Mouse (Mus musculus): ENCODE results near the gene Majin.

Gene Majin

DNA sequence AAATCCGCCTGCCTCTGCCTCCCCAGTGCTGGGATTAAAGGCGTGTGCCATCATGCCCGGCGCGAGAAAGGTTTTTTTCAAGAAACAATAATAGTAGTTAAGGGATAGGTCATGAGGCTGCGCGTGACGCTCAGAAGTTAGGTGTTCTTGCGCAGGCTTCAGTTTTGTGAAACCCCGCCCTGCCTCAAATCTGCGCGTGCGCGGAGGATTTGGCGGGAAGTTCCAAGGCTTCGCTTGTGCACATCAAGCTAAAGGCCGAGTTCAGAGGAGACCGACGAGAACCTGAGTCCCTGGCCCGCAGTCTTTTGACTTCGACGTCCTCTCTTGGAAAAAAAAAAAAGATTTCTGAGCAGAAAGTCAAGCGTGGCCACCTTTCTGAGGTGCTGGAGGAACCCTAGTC, at the start of gene Majin:
Majin (plus strand) TSS at position 258 of the 400 bp plus-strand sequence.
- no peak for DNase-seq (ENCODE audit: low read depth)

DNA sequence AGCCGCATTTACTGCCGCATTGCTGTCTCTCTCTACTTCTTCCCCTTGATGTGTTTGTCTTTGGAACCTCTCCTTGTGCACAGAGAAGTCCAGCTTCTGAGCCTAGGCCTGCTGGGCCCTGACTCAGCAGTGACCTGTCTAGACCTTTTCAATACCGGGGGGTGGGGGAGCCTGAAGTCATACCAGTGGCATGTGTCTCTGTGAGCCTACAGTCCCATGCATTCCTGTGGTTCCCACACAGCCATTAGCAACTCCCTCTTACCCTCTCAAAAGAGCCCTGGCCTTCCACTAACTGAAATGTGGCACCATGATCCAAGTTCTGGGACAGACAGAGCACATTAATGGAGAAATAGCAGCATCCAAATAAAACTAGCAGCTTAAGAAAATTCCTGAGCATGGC, 47.8 kb upstream of the Majin start:
- no peak for DNase-seq (ENCODE audit: low read depth)

DNA sequence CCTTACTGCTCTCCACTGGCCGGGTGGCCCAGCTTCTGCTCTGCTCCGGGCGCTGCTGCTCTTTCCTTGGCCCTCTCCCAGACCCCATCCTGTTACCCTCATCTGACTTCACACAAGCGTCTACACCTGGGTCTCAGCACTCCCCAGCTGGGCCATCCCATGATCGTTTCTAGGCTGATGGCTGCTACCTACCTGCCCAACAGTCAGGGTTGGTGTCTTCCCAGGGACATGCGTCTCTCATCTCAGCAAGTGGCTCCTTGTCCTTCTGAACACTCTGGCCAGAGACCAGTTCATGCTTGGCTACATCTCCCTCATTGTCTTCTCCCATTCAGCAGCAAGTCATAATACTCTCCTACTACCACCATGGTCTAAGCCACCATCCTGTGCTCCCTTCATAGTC, 44.5 kb upstream of the Majin start:
- no peak for DNase-seq (ENCODE audit: low read depth)

DNA sequence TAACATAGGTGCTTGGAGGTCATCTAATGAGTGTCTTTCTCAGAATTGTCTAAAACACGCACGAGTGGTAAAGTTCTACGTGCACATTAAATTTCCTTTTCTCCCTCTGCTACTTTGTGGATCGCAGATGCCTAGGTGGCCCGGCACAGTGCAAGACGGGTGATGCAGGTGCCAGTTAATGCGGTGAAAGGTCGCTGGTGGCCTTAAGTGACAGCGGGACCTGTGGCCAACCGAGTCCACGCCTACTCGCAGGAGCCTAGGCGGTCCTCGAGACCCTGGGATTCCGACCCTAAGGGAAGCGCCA, 43.9 kb upstream of the Majin start:
- DNase-seq (ENCODE audit: low read depth) = no peak

DNA sequence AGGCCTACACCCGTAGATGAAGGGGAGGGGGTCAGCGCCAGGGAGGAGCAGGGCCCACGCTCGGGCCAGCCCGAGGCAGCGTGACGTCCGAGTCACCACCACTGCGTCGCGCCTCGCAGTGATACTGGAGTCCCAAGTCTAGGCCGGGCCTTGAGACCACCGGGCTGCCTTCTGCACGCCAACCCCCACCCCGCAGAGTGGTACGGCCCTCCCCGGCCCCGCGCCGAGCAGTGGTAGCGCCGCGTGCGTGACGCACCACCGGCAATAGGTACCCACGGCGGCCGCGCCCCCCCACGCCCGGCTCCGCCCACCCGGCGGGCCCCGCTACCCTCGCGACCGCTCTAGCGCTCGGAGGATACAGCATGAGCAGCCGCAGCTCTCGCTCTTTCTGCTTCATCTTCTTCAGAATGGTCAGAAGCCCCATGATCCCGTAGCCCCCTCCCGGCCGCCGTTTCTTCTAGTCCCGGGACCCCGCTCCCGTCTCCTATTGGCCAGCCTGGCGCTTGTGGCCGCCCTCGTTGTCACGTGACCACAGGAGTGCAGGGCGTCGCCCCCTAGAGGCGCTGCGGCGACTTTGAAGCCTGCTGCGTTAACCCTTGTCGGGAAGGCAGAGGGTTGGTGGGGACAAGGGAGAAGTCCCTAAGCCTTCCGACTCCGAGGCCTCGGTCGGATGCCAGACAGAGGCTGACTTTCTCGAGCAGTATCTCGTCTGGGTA, 43.4 kb upstream of the Majin start, which contains the start of gene Batf2:
Batf2 (plus strand) TSS at position 306 of the 716 bp plus-strand sequence.
- peak; percentile 98 for DNase-seq (ENCODE audit: low read depth)

DNA sequence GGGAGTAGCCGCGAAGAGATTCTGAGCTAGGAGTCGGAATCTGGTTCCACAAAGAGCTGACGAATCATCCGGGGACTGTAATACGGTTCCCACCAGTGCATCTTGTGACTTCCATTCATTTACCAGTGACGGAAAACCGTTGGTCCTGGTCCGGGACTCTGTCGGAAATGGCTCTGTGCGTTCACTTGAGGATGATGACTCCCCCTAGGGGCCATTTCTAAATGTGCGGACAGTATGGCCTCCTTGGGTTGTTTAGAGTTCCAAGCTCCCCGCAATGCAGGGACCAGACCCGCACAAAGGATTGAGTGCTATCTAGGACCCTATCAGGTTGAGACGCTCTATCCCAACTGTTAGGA, 42.8 kb upstream of the Majin start, which contains the start of gene Arl2:
Arl2 (minus strand) TSS at position 155 of the 356 bp plus-strand sequence.
- DNase-seq (ENCODE audit: low read depth) = peak; percentile 97

DNA sequence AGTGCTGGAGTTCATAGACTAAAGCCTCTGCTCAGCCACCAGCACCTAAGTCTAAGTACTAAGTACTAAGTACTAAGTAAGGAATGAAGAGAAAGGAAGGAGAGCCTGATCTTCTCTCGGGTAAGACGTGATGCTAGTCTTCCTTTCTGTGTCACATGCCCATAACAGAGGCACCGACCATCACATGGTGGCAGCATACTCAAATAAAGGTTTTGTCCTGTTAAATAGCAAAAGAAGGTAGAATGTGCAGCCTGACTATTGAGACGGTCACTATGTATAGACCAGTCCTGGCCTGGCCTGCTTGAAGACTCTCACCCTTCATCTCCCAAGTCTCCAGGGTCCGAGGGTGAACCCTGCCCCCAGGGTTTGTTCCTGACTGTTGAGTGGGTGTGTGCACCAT, 39.3 kb upstream of the Majin start:
- peak; percentile 35 for DNase-seq (ENCODE audit: low read depth)

DNA sequence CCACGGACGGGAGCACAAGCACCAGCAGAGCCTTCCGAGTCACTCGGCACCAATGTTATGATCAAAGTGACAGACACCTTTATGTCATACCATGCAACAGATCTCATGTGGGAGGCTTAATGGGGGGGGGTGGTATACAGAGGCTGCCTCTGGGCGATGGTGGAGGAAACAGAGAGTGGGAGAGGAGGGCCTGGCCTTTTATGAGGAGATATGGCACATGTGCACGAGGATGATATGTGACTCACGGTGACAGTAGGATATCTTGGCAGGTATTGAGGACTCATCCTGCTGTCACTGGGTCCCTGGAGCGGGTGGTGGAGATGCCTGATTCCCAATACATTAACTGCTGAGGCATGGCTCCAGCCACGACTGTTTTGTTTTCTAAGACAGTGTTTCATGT, 29.0 kb upstream of the Majin start:
- DNase-seq (ENCODE audit: low read depth) = no peak

DNA sequence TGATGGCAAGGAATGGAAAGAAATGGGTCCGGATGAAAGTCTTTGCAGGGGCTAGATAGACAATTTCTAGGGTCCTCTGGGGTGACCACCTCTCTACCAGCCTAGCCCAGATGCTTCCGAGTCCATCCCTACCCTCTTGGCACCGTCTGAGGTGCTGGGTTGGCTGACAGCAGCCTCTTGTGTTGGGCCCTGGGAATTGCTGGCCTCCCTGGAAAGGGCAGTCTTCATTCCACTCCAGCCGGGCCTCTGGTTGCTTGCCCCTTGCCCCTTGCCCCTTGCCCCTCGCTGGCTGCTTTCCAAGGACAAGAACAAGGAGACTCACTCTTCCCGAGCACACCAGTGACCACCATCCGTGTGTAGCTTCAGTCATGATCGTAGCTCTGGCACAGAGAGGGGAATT, 27.8 kb upstream of the Majin start:
- no peak for DNase-seq (ENCODE audit: low read depth)

DNA sequence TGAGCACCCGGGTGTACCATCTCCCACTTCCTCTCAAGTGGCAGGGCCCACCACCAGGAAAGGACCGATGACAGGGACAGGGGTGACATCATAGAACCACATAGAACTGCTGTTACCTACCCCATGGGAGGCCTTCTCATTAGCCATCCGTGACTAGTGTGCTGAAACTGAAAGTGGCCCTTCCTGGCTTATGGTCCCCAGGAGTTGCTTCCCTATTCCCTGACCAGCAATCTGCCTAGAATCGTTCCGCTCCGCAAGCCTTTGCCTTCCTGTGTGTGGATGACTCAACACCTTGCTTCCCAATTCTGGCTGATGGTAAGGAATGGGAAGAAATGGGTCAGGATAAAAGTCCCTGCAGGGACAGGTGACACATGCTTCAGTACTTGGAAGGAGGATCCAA, 27.0 kb upstream of the Majin start:
- DNase-seq (ENCODE audit: low read depth) = peak; percentile 41

DNA sequence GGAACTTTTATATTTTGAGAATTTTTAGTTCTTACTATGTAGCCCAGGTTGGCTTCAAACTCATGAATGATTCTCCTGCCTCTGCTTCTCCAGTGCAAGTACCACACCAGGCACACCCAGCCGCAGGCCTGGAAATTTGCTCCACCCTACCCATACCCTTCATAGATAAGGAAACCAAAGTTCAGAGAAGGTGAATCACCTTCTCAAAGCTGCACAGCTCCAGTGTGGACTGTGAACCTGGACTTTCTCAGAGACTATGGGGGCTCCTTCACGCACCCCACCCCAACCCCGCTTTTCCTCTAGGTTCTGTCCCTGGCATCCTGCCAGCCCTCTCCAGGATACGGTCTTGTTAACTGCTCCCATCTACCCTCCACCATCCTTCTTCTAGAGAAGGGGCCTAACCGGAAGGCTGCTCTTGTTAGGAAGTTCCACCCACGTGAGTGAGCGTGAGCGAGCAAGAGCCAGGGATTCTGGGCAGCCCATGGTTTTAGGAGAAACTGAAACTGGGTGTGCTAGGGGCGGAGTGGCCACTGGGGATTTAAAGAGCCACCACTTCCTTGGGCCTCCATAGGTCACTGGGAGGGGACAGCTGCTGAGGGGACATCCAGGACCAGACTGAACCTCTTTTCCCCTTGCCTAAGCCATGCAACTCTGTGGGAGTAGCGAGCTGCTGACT, 20.2 kb upstream of the Majin start:
- peak; percentile 44 for DNase-seq (ENCODE audit: low read depth)

DNA sequence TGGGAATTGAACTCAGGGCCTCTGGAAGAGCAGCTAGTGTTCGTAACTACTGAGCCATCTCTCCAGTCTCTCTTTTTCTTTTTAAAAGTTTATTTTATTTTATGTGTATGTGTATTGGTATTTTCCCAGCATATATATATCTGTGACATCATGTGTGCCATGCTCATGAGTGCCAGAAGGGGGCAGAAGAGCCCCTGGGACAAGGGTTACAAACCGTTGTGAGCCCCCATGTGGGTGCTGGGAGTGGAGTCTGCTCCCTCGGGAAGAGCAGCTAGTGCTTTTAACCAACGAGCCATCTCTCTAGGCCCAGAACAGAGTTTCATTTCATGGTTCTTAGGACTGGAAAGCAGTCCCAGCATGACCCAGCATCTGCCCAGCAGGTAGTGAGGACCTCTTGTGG, 17.4 kb upstream of the Majin start:
- DNase-seq (ENCODE audit: low read depth) = no peak

DNA sequence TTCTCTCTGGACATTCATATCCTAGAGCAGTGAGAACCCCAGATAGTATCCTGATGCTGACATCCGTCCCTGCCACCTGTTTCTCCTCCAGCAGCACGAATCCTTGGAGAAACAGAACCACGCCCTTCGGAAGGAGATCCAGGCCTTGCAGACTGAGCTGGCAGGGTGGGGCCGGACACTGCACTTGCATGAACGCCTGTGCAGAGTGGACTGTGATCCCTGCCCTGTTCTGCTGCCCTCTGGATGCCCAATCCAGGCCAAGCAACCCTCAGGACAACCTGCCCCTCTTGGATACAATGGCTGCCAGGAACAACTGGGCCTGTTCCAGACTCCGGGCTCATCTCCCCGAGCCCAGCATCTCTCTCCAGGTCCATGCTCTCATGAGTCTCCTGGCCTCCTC, 13.0 kb upstream of the Majin start:
- no peak for DNase-seq (ENCODE audit: low read depth)

DNA sequence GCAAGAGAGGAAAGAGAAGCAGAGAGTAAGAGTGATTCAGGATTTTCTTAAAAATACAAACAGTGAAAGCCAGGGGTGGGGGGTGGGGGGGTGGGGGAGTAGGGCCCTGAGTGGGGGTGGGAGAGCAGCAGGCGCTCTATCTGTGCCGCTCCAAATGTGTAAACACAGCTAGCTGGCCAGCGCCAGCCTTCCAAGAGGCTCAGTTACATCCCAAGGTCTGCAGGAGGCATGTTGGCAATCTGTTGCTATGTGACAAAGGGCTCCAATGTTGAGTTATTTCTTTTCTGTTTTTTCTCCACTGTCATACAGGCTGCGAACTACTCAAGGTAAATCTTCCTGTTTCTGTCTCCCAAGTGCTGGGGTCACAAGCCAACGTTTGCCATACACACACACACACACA, 9.4 kb upstream of the Majin start:
- DNase-seq (ENCODE audit: low read depth) = no peak

DNA sequence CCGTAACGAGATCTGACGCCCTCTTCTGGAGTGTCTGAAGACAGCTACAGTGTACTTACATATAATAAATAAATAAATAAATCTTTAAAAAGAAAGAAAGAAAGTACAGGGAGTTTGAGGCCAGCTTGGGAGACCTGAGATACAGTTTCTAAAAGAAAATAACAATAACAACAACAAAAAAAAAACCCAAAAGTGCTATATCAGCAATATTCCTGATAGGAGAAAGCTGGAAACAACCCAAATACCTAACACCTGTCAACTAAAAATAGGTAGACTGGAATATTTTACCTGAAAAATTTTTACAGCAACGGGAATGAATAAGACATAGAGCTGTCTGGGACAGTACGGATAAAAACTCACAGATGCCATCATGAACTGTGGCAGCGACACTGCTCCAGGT, 5.4 kb upstream of the Majin start:
- DNase-seq (ENCODE audit: low read depth) = no peak

DNA sequence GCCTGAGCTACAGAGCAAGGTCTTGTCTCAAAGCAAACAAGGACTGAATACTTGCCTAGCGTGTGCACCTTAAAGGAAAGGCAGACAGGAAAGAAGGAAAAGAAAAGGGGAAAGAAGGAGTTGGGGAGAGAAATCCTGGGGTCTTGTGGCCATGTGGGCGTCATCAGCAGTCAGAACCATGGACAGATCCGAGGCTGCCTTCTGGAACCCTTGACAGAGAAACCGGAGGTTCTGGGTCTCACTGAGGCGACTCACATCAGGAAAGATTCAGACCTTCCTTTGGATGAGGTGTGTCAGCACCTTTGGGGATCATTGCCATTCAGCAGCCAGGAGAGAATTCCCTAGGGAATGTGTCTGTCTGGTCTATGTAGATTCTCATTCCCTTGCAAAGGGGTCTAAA, 2.6 kb upstream of the Majin start:
- peak; percentile 36 for DNase-seq (ENCODE audit: low read depth)

DNA sequence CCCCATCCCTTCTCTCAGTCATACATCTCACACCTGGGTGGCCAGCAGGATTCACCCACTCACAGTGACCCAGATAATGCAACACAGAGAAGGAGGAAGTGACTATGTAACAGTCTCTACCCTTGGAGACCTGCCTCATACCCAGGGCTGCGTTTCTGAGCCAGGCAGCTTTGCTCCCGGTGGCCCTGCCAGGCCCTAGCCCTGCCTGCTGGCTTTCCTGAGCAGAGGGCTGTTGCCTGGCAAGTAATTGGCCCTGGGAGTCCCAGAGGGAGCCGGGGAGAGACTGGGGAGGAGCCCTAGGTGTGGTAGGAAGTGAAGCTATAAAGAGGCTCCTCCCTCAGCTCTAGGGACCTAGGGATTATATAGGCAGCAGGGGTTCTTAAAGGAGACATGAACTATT, 1.7 kb upstream of the Majin start:
- no peak for DNase-seq (ENCODE audit: low read depth)

DNA sequence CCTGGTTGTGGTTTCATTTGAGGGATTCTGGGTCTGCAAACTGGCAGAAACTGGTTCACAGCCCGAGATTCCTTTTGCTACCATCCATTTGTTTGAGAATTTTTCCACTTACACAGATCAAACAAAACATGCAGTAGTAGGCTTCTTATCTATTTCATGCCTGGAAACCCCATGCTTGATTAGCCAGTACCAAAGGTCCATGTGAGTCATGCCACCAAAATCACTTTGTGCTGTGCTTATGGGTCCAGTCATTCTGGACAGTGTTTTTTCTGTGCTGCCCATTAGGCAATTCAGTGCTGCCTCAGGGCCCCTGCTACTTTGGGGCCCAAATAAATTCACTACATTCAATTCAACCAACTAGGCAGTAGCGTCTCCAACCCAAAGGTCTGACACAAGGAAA, 20.1 kb downstream of the Majin start:
- no peak for DNase-seq (ENCODE audit: low read depth)

DNA sequence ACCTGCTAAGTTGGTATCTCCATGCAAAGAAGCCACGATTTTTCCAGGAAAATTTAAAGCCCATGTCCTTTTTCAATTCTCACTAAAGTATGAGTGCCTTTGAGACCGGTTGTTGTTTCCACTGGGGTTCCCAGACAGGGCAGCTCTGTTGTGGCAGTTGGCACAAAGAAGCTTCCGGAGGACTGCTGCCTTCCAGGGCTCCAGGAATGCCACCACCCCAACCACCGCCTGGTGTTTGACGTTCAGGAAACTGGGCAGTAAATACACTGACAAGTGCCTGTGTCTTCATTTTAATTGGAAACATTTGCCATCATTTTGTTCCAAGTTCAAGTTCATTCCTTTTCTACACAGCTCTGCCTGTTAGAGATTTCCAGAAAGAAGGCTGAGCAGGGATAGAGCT, 22.5 kb downstream of the Majin start:
- DNase-seq (ENCODE audit: low read depth) = no peak

DNA sequence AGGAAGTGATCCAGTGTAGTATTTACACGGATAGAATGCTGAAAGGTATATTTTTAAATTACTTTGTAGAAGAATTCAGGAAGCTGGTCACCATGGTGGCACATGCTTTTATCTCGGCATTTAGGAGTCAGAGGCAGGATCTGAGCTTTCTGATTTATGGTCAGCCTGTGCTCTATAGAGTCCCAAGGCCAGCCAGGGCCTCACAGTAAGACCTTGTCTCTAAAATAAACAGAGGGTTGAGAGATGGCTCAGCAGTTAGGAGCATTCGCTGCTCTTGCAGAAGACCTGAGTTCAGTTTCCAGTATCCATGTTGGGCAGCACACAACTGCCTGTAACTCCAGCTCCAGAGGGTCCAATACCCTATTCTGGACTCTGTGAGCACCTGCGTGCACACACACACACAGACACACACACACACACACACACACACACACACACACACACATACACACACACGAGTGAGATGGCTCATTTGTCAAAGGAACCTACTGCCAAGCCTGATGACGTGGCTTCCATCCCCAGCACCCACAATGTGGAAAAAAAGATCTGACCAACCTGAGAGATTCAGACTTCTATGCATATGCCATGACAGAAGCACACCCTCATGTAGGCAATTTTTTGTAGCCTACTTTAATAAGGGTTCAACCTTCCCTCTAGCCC, 32.0 kb downstream of the Majin start:
- DNase-seq (ENCODE audit: low read depth) = no peak

DNA sequence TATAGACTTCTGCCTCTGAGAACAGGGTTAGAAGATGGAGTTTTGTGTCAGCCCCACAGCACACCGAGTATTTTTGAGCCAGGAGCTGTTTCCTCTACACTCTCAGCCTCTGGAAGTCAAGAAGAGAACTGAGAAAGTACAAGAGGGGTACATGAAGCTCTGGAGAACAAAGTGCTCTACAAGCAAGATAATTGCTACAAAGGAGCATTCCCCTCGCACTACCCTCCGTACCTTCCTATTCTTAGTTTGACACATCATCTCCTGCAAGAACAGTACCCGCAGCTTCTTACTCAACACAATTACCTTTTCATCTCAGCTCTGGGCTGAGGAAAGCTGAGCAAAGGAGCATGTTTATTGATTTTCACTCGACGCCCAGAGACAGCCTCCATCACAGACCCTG, 34.4 kb downstream of the Majin start:
- DNase-seq (ENCODE audit: low read depth) = no peak

DNA sequence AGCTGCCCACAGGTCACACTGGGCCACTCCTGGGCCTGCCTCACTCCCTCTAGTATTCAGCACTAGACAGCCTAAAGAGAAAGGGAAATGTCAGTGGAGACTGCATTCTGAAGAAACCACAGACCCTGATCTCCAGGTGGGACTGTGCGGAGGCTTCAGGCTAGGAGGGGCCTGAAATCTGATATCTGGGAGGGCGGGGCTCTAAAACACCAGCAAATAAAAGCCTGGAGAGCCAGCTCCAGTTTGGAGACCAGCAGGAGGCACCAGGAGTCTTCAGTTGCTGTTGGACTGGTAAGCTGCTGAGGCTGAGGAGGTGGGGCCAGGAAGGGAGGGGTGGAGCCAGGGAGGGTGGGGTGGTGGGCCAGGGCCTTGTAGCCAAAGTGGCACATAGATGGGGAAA, 41.9 kb downstream of the Majin start, which contains the start of gene Gpha2:
Gpha2 (plus strand) TSS at position 246 of the 400 bp plus-strand sequence.
- DNase-seq (ENCODE audit: low read depth) = peak; percentile 74

DNA sequence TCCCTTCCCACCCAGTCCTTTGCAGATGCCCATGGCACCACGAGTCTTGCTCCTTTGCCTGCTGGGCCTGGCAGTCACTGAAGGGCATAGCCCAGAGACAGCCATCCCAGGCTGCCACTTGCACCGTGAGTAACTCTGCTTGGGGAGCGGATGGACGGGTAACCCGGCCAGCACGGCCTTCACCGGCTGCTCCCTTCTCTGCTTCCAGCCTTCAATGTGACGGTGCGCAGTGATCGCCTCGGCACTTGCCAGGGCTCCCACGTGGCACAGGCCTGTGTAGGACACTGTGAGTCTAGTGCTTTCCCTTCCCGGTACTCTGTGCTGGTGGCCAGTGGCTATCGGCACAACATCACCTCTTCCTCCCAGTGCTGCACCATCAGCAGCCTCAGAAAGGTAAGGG, 42.6 kb downstream of the Majin start:
- DNase-seq (ENCODE audit: low read depth) = no peak
